Mouse (Mus musculus) urinary bladder, postnatal 25 days (tissue): Measurements from ENCODE around the gene Ndufaf3.

Source experiments
- DNase-seq: peaks from one replicate; pipeline ENCODE4 v3.0.0; 2022; ENCODE audit warnings: low spot score

Gene Ndufaf3

DNA sequence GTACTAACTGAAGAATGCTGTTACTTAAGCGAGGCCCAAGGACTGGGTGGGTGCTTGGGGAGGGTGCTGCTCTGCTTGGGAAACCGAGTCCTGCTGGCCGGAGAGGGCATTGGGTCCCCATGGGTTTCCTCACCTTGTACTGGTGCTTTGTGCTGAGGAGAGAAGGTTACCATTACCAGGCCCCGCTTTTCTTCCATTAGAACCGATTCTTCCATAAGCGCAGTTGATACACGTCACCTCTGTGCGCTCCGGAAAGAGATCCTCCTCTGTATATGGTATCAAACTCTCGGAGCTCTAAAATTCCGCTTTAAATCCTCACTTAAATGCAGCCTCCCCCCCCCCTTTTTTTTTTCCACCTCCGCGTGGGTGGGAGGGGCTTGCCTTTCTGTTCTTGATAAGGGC is 49.3 kb downstream of the Ndufaf3 start:
- no peak for DNase-seq

DNA sequence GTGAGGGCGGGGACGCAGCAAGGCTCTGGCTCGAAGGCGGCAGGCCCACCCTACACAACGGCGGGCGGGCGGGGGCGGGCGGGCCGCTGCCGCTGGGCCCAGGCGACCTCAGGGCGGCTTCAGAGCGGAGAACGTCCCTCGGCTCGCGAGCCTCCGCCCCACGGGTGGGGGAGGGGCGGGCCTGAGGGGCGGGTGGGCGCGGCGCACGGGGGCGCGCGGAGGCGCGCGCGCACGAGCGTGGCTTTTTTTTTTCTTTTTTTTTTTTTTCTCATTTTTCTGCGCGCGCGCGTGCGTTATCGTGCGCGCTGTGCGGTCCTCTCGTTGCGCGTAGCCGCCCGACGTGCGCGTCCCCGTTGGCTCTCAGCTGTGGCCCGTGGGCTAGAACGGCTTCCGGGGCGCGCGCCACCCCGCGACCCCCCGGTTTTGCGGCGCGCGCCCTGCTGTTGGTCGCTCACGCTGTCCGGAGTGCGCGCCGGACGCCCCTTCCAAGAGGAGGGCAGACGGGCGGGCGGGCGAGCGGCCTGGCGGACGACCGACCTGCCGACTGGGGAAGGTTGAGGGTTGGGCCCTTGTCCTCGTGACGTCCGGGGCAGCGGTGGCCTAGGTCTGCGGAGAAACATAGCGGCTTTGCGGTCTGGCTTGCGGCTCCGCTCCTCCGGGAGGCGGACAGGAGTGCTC is 49.8 kb downstream of the Ndufaf3 start:
- DNase-seq: peak; percentile 79

DNA sequence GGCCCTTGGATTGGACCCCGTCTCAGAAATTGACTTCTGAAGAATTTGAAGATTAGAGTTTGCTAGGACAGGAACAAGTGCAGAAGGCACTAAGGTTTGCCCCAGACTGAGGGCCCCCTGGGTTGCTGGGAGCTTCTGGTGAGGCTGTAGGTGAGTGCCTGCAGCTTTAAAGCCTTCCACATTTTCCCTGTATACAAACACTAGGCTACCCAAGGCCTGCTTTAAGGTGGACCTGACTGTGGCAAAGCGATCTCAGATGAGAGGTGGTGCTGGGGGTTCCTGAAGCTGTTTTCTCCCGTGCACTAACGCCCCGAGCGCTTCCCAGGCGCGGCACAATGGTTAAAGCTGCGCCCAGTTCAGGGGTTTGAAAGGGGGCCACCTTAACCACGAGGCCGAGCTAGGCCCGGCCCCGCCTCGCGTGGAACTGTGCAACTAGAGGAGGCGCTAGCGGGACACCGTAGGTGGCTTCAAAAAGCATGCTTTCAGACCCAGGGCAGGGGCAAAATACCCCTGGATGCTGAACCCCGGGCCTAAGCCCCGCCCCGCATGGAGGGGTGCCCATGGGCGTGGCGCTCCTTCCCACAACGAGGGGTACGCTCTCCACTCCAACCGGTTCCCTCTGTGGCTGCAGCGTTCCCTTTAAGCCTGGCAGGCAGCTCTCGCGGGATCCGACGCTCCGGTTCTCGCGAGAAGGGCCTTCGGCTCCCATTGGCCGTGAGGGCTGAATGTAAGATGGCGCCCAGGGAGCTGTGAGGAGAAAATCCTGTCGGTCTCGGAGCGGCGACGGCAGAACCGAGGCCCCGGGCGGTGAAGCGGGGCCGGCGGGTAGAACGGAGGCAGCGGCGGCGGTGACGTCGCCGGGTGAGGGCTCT is 50.6 kb downstream of the Ndufaf3 start, which contains the start of gene Qrich1:
Qrich1 (plus strand) TSS at position 427 of the 872 bp plus-strand sequence.
- DNase-seq: peak; percentile 90
